Mouse (Mus musculus): ENCODE results near the gene Mfng. TPM values are rescaled to one million over a fixed set of nuclear protein-coding genes. Genes with fewer than 3 reads are reported as not detected.

Mfng gene
- polyA plus RNA-seq (2017; shearing (Covaris generic)) = 100 to 1,000 TPM; 125 to 169 TPM

GRCm38 (mm10) chr15:78773290-78773729, at the start of gene Mfng:
TSS of gene Mfng (minus strand) at chr15:78773475.

GRCm38 (mm10) chr15:78802776-78803391, 29.6 kb upstream of the Mfng start, which contains the start of gene Card10:
TSS of gene Card10 (minus strand) at chr15:78803042.

DNA sequence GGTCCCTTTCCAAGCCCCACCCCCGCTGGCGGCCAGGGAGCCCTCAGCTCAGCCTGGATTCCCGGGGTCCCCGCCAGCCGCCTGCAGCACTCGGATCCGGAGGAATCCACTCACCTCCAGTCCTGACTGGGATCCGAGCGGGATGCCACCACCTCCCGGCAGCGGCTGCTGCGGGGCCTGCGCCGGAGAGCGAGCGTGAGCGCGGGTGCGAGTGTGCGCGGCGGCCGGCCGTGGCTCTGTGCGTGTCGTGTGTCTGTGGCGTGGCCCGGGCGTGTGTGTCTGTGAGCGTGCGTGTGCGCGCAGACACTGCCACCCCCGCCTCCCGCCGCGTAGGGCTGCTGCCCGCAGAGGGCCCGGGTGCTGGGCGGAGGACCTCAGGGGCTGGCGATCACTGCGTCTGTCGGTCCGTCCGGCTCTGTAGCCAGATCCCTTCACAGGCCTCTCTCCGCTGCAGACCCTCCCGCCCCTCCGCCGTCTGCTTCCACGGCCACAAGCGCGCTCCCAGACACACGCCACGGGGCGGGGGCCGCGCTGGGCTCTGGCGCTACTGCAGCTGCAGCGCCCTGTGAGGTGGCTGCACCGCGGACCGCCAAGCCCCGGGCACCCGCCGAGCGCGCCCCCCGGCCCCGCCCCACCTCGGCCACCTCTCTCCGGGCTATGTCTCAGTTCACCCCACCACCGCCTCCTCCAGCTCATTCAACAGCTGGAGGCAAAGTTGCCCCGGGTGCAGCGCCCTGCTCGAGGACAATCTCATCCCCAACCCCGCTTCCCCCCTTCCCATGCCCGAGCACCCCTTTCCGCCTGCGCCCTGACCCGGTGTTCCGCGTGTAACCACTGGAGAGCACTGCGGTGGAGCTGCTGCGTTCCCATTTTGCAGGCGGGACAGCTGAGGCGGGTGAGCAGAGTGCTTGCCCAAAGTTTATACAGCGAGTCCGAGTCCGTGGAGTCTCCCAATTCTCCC, 54.7 kb downstream of the Mfng start, which contains the start of gene Elfn2:
Elfn2 (minus strand) TSS at position 482 of the 961 bp plus-strand sequence.

Other genes with a start within 250 kb of the Mfng start
- 10 to 100 TPM in 1 of 2 experiments, under 1 TPM in 1; 0.47 to 10.7 TPM for gene C1qtnf6, start 242.1 kb downstream of the Mfng start, polyA plus RNA-seq (2017; shearing (Covaris generic))
- not detected for gene Sstr3, start 228.8 kb downstream of the Mfng start, polyA plus RNA-seq (2017; shearing (Covaris generic))
- 1,000 to 10,000 TPM; 2,622 to 2,716 TPM for gene Rac2, start 200.7 kb downstream of the Mfng start, polyA plus RNA-seq (2017; shearing (Covaris generic))
- gene Cyth4, start 176.4 kb downstream of the Mfng start, polyA plus RNA-seq (2017; shearing (Covaris generic)) = 100 to 1,000 TPM; 314 to 394 TPM
- under 1 TPM; 0.05 to 0.99 TPM for gene Elfn2, start 54.7 kb downstream of the Mfng start, polyA plus RNA-seq (2017; shearing (Covaris generic))
- gene Card10, start 29.6 kb upstream of the Mfng start, polyA plus RNA-seq (2017; shearing (Covaris generic)) = under 1 TPM; 0.39 to 0.80 TPM
- under 1 TPM in 1 of 2 experiments, not detected in 1; 0.47 TPM for gene Cdc42ep1, start 69.1 kb upstream of the Mfng start, polyA plus RNA-seq (2017; shearing (Covaris generic))
- not detected for gene Lgals2, start 82.1 kb upstream of the Mfng start, polyA plus RNA-seq (2017; shearing (Covaris generic))
- 10 to 100 TPM; 65.1 to 85.6 TPM for gene Gga1, start 103.7 kb upstream of the Mfng start, polyA plus RNA-seq (2017; shearing (Covaris generic))
- 1 to 10 TPM in 1 of 2 experiments, under 1 TPM in 1; 0.51 to 2.8 TPM for gene Gm49510, start 126.2 kb upstream of the Mfng start, polyA plus RNA-seq (2017; shearing (Covaris generic))
- gene Sh3bp1, start 126.3 kb upstream of the Mfng start, polyA plus RNA-seq (2017; shearing (Covaris generic)) = 100 to 1,000 TPM; 194 to 241 TPM
- gene Pdxp, start 140.4 kb upstream of the Mfng start, polyA plus RNA-seq (2017; shearing (Covaris generic)) = 10 to 100 TPM; 27.2 to 27.9 TPM
- 100 to 1,000 TPM; 406 to 488 TPM for gene Lgals1, start 153.2 kb upstream of the Mfng start, polyA plus RNA-seq (2017; shearing (Covaris generic))
- 10 to 100 TPM; 44.7 to 55.2 TPM for gene Nol12, start 161.5 kb upstream of the Mfng start, polyA plus RNA-seq (2017; shearing (Covaris generic))
- 100 to 1,000 TPM in 1 of 2 experiments, 10 to 100 TPM in 1; 88.2 to 119 TPM for gene Triobp, start 174.2 kb upstream of the Mfng start, polyA plus RNA-seq (2017; shearing (Covaris generic))